Mouse (Mus musculus): Measurements from ENCODE around the gene Rad23a.
"Not testable (repeated sequence)": the region's sequence is repeated elsewhere in the genome, so short reads cannot be mapped to it uniquely, and the experiment has no call there.

The Rad23a gene

GRCm38 (mm10) chr8:84839875-84840247 lies 604 bp downstream of the Rad23a start:
- in situ Hi-C loops (cut with MboI) = no loop called here

DNA sequence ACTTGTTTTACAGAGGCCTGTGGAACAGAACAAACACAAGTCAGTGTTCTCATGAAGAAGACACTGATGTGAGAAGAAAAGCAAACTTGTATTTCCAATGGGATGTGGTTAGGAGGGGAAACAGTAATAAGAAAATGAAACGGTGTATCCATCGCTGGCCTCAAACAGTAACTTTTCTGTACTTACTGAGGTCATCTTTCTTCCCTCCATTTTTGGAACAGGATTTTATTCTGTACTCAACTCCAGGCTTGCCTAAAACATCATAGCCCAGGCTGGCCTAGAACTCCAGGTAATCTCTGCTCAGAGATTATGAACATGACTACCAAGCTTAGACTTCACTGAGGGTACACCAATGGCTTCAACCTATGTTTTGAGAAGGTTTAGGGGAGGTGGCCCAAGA lies 1.1 kb downstream of the Rad23a start:
- in situ Hi-C loops (cut with MboI) = no loop called here

DNA sequence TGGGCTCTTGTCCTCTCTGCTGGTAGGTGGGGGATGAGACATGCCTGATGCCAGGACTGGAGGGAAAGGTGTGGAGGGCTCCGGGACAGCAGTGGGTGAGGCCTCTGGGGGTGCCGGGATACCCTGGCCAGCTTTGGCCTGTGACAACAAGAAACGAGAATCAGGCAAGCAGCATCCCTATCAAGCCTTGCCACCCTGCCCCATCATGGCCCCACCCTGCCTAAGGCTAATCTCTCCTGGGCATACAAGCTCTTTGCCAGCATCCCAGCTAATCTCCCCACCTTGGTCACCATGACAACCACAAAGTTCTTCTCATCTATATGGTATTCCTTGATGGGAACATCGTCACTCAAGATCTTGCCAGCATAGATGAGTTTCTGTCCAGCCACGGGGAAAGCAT lies 2.0 kb downstream of the Rad23a start:
- in situ Hi-C loops (cut with MboI) = no loop called here

DNA sequence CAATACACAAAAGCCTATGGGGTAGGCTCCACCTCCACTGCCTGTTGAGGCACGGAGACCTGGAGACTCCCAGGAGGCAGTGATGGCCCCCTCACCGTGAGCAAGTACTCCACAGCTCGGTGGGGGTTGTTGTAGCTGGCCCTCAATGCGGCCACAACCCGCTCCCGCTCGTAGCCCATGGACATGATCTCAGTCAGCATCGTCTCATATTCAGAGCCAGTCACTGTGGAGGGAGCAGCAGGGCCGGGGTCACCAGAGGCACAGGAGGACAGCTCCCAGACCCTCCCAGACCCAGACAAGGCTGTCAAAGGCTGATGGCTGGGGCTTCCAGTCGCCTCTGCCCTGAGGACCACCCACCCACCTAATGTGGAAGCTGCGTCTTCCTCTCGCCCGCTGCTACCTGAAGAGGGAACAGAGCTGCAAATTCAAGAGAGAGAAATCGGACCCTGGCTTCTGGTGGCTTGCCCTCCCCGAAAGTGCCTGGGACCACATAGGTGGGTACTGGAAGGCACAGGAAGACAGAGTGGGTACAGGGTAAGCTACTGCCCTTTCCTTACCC lies 2.5 kb downstream of the Rad23a start:
- in situ Hi-C loops (cut with MboI) = no loop called here

DNA sequence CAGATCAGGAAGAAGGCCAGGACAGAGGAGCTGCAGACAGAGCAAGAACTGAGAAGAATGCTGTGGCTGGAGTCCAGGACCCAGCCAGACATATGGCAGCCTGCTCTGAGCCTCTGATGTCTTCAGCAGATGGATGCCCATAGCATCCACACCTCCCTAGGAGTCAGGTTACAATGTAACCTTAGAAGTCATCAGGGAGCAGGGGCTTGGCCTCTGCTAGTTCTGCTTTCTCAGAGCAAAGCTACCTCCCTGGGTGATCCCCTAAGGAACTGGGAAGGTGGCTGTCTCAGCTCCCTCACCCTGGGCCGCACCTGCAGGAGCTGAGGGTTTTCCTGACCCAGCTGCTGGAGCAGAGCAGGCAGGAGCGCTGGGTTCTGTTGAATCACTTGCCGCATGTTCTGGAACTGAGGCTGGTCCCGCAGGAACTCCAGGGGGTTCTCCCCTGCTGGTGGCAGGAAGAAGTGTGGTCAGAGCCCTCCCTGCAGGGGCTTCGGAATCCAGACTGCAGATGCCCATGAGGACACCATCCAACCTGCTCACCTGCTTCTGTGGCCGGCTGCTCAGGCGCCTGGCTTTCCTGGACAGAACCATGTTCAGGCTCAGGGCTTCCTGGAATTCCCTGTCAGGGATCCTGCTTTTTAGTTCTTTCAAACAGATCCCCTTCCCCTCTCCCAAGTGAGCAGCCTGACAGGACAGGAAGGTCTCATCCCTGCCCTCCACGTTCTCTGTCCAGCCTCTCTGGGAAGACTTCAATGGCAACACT lies 3.1 kb downstream of the Rad23a start:
- in situ Hi-C loops (cut with MboI) = no loop called here

DNA sequence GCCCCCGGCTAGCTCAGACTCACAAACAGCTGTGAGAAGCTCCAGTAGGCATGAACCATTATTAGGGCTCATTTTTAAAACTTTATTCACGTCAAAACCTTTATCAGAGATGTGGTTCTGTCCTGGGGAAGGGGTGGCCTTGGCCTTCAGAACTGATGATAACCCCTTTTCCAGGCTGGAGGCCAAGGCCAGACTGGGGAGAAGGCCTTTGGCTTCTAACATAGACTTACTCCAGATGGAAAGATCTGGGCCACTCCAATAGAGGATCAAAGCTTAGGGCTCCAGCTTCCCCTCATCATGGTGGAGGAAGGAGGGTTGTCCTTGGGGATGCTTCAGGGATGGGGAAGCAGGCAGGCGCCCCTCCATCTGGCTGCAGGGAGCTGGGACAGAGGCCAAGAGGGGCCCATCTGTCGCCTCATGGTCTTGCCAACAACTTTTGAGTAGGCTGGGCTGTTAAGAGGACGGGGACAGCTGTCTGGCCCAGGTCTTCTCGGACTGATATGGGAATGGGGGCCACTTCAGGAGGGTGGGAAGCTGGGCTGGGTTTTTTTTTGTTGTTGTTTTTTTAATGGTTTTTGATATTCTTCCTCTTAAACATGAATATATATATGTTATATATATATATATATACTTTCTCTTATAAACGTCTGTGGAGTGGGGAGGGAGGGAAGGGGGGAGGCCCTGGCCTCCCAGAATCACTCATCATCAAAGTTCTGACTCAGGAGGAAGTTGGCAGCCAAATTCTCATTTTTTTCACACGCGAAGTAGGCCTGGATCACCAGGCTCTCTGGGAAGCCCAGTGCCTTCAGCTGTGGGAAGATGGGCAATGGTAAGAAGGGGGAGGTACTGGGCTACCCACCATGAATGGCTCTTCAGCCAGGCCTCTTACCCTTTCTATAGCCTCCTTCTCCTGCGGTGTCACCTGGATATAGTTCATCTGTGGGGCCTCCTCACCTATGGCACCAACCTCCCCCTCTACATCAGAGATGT lies 5.3 kb downstream of the Rad23a start:
- in situ Hi-C loops (cut with MboI) = no loop called here

GRCm38 (mm10) chr8:84834002-84834865 lies 6.2 kb downstream of the Rad23a start:
- in situ Hi-C loops (cut with MboI) = no loop called here

GRCm38 (mm10) chr8:84832759-84833742 lies 7.4 kb downstream of the Rad23a start:
- in situ Hi-C loops (cut with MboI) = no loop called here

DNA sequence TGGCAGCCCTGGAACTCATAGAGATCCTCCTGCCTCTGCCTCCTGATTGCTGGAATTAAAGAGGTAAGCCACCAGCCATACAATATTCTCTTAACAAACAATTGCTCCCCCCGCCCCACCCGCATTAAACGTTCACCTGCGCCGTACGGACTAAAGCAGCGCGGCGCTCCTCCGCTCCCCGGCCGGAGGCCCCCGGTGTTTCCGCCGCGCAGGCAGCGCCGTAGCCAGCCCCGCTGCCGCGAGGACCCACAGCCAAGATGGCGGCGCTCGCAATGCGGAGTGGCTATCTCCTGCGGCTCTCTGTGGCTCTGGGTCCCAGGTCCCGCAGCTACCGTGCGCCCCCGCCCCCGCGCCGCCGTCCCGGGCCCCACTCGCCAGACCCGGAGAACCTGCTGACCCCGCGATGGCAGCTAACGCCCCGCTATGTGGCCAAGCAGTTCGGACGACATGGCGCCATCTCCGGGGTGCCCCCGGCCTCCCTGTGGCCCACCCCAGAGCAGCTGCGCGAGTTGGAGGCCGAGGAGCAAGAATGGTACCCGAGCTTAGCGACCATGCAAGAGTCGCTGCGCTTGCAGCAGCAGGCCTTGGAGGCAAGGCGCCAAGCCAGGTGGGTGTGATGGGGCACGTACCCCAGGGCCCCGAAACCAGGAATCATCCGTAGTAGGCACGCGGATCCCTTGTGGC lies 8.3 kb downstream of the Rad23a start:
- in situ Hi-C loops (cut with MboI) = no loop called here

- in situ Hi-C loops (cut with MboI) = no loop called here
Observed at GRCm38 (mm10) chr8:84831490-84831889, 9.0 kb downstream of the Rad23a start, which contains the start of gene Gadd45gip1. Gene Gadd45gip1 (plus strand): TSS chr8:84831522.

- in situ Hi-C loops (cut with MboI) = not testable (repeated sequence)
Observed at GRCm38 (mm10) chr8:84826518-84826917, 13.9 kb downstream of the Rad23a start.

DNA sequence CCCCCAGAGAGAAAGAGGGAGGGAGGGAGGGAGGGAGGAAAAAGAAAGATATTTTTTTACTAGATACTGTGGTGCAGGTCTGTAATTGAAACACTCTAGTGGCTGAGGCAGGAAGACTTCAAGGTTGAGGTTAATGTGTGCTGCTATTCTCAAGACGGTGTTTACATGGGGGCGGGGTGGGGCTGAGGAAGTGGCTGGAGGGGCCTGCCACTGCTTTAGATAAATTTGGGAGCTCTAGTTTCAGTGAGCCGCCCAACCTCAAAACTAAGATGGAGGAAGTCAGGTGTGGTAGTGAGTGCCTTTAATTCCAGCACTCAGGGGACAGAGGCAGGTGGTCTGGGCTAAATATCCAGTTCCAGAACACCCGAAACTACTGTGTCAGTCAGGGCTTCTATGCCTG lies 14.8 kb downstream of the Rad23a start:
- in situ Hi-C loops (cut with MboI) = no loop called here

- in situ Hi-C loops (cut with MboI) = no loop called here
Observed at GRCm38 (mm10) chr8:84823653-84824052, 16.8 kb downstream of the Rad23a start.

DNA sequence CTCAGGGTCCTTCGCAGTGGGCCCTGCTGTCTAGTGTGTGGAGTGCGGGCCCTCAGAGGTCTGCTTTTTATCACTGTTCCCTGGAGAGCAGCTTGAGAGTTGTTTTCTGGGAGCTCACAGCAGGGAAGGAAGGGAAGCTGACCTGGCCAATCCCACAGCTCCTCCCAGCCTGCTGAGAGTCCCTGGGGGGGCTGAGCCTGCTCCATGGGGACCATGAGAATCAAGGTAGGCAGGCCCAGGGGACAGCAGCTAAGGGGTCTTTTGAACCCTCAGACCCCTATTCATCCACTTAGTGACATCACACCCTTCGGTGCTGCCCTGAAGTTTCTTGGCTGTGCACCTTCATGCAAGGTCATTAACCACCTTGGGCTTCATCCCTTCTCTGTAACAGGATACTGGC lies 17.7 kb downstream of the Rad23a start, which contains the start of gene Dand5:
Gene Dand5 (minus strand): TSS at position 101 of the 400 bp plus-strand sequence.
- in situ Hi-C loops (cut with MboI) = no loop called here

GRCm38 (mm10) chr8:84816117-84816516 lies 24.3 kb downstream of the Rad23a start:
- in situ Hi-C loops (cut with MboI) = no loop called here

DNA sequence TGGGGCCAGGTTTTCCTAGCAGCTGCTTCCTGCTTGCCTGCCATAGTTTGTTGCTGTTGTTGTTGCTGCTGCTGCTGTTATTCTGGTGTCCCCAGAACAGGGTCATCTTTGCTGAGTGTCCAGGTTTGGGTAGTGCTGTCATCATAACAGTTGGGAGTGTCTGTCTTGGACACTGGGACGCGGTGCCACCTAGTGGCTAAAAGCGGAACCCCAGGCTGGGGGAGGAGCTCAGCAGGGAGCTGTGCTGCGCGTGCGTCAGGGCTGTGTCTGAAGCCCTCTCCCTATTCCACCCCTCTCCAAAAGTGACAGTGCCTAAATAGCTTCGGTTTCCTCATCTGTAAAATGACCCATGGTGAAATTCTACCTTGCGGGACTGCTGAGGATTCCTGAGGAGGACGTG lies 24.9 kb downstream of the Rad23a start:
- in situ Hi-C loops (cut with MboI) = no loop called here

- in situ Hi-C loops (cut with MboI) = loop anchor here (5.0 kb wide), 1 partner anchor 107 kb away; no protein-coding TSS in a partner anchor
Observed at GRCm38 (mm10) chr8:84814555-84815441, 25.7 kb downstream of the Rad23a start.

GRCm38 (mm10) chr8:84814240-84814554 lies 26.3 kb downstream of the Rad23a start:
- in situ Hi-C loops (cut with MboI) = loop anchor here (5.0 kb wide), 1 partner anchor 107 kb away; no protein-coding TSS in a partner anchor

Data from mature B cell (primary cell).